10 mouse cellular contexts compared by ENCODE assay signal in genomic region chr15:59759566-59759965, GRCm38 (mm10).
DNase-seq lines count a peak whose midpoint lies in the region; ATAC-seq and TF ChIP-seq lines count a peak whose summit lies in the region.
"Had no signal": no experiment of that assay in that cellular context is flagged by ENCODE, and none has a peak within 500 bp of the region (broad histone marks: within the 10 kb centered on the region; RNA-seq: fewer than 3 reads in every experiment).

No protein-coding gene starts in this region.

- no peaks in the 10 kb centered on the region for H3K36me3 ChIP-seq in liver, postnatal 0 days (replicated peaks; ENCODE audit: insufficient read depth, low read length)
- H3K36me3 ChIP-seq in midbrain, embryonic 13.5 days = no peaks in the 10 kb centered on the region
- H3K36me3 ChIP-seq in midbrain, embryonic 10.5 days = no peaks in the 10 kb centered on the region
- H3K36me3 ChIP-seq: embryonic facial prominence, embryonic 12.5 days; neural tube, embryonic 12.5 days had no signal

- H3K9ac ChIP-seq in liver, postnatal 0 days (replicated peaks) = no peak overlapping the region
- H3K9ac ChIP-seq in midbrain, embryonic 13.5 days (replicated peaks) = no peak overlapping the region
- H3K9ac ChIP-seq: embryonic facial prominence, embryonic 12.5 days; neural tube, embryonic 12.5 days had no signal

- no peaks in the 10 kb centered on the region for H3K27me3 ChIP-seq in liver, postnatal 0 days (ENCODE audit: insufficient read depth, low read length)
- no peaks in the 10 kb centered on the region for H3K27me3 ChIP-seq in midbrain, embryonic 13.5 days
- no peaks in the 10 kb centered on the region for H3K27me3 ChIP-seq in midbrain, embryonic 10.5 days (ENCODE audit: low read depth, poor library complexity, severe bottlenecking)
- H3K27me3 ChIP-seq: embryonic facial prominence, embryonic 12.5 days; neural tube, embryonic 12.5 days had no signal

- WGBS in liver, postnatal 0 days (ENCODE audit: insufficient replicate concordance) = 23% methylated on average over 4 of the region's 4 CpGs
- WGBS in midbrain, embryonic 13.5 days = 49% methylated on average over 4 of the region's 4 CpGs
- WGBS in midbrain, embryonic 10.5 days = 47% methylated on average over 4 of the region's 4 CpGs

- no peak for TF ChIP-seq CTCF in liver, postnatal 0 days (IDR thresholded peaks at IDR 0.05; ENCODE audit: low read depth)

- DNase-seq in liver, postnatal 0 days = no peak
- no peak for DNase-seq in liver
- DNase-seq in heart, adult 9 months (ENCODE audit: low spot score in 2 of 2) = peak; percentile 45 to 59
- peak; percentile 59 for DNase-seq in lung, postnatal 10 days
- DNase-seq in urinary bladder, postnatal 25 days (ENCODE audit: low spot score) = peak; percentile 63
- no peak for DNase-seq in kidney, postnatal 10 days
- no peak for DNase-seq in midbrain, embryonic 10.5 days (ENCODE audit: low spot score)

- ATAC-seq in liver, postnatal 0 days = peak; percentile 40; the same call in 1 of the 2 replicates
- ATAC-seq in midbrain, embryonic 13.5 days = no peak

- no peak overlapping the region for H3K4me3 ChIP-seq in liver, postnatal 0 days (ENCODE audit: low read depth, low read length)
- H3K4me3 ChIP-seq in midbrain, embryonic 13.5 days (replicated peaks) = no peak overlapping the region
- no peak overlapping the region for H3K4me3 ChIP-seq in midbrain, embryonic 10.5 days
- H3K4me3 ChIP-seq: embryonic facial prominence, embryonic 12.5 days; neural tube, embryonic 12.5 days had no signal

- H3K4me1 ChIP-seq in liver, postnatal 0 days (ENCODE audit: insufficient read depth) = no peaks in the 10 kb centered on the region; the same call in 1 of the 2 replicates
- H3K4me1 ChIP-seq in midbrain, embryonic 13.5 days (replicated peaks) = no peaks in the 10 kb centered on the region
- H3K4me1 ChIP-seq in midbrain, embryonic 10.5 days = no peaks in the 10 kb centered on the region
- H3K4me1 ChIP-seq: embryonic facial prominence, embryonic 12.5 days; neural tube, embryonic 12.5 days had no signal

- no peak overlapping the region for H3K27ac ChIP-seq in liver, postnatal 0 days (ENCODE audit: low read depth)
- no peak overlapping the region for H3K27ac ChIP-seq in midbrain, embryonic 13.5 days
- no peak overlapping the region for H3K27ac ChIP-seq in midbrain, embryonic 10.5 days (replicated peaks)
- H3K27ac ChIP-seq: embryonic facial prominence, embryonic 12.5 days; neural tube, embryonic 12.5 days had no signal

- no peak overlapping the region for H3K4me2 ChIP-seq in liver, postnatal 0 days (ENCODE audit: low read depth, low read length)
- H3K4me2 ChIP-seq in midbrain, embryonic 13.5 days (replicated peaks) = no peak overlapping the region
- H3K4me2 ChIP-seq: embryonic facial prominence, embryonic 12.5 days; neural tube, embryonic 12.5 days had no signal

- H3K9me3 ChIP-seq in liver, postnatal 0 days (ENCODE audit: low read length) = no peaks in the 10 kb centered on the region
- H3K9me3 ChIP-seq in midbrain, embryonic 13.5 days = no peaks in the 10 kb centered on the region
- no peaks in the 10 kb centered on the region for H3K9me3 ChIP-seq in midbrain, embryonic 10.5 days (replicated peaks)
- H3K9me3 ChIP-seq: embryonic facial prominence, embryonic 12.5 days; neural tube, embryonic 12.5 days had no signal

- no peak for TF ChIP-seq EP300 in liver, postnatal 0 days (IDR thresholded peaks at IDR 0.05; ENCODE audit: low read depth)

Comparison
In these comparisons a context has a peak if more than half of its experiments do, and no peak if none do; other contexts are left out.
1. DNase-seq: peak in heart, adult 9 months (2 of 2), lung, postnatal 10 days (single experiment) and urinary bladder, postnatal 25 days (single experiment); none in liver, postnatal 0 days (single experiment), liver (single experiment), kidney, postnatal 10 days (single experiment) and midbrain, embryonic 10.5 days (single experiment).